Mouse (Mus musculus) thymus, adult 2 months (tissue): ENCODE measurements around the gene Rnasek.

Experiments
- CTCF ChIP-seq: fragments of 200-500 bp; IDR thresholded peaks from 2 replicates; pipeline ENCODE4 v1.5.1; 2012; ENCODE audit warnings: mild to moderate bottlenecking, control low read depth, low read length, moderate library complexity, borderline replicate concordance; ENCODE audit not compliant: control insufficient read depth, poor library complexity, insufficient read depth; ENCODE audit errors: extremely low read depth
- POLR2A ChIP-seq: fragments of 200-500 bp; IDR thresholded peaks from 2 replicates; pipeline ENCODE4 v1.6.1; 2012; ENCODE audit warnings: mild to moderate bottlenecking, low read length, control low read depth, moderate library complexity; ENCODE audit not compliant: control insufficient read depth, poor library complexity, insufficient read depth; ENCODE audit errors: extremely low read depth

DNA sequence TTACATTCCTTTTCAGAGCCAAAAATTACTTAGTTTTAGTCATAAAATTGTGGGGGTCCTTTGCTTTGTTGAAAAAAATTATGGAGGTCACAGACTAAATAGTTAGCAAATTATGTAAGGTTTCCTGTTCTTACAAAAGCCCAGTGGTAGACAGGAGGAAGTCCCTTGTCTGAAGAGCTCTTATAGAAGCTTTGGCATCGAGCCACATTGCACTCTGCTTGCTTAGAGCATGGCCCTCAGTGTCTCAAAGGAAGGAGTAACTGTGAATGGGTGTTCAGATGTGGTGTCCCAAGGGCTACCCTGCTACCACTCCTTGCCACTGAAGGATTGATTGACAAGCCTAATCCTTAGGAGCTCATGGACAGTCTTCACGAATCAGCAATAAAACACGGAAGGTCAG is 40.8 kb upstream of the Rnasek start:
- TF ChIP-seq CTCF (no peak), POLR2A (no peak)
